Mouse (Mus musculus) urinary bladder, adult 2 months (tissue): ENCODE results near the gene Gucy2g. TPM values are rescaled to one million over a fixed set of nuclear protein-coding genes. Genes with fewer than 3 reads are reported as not detected.
"Not testable (repeated sequence)": the region's sequence is repeated elsewhere in the genome, so short reads cannot be mapped to it uniquely, and the experiment has no call there.

Experiments
- DNase-seq: peaks from one replicate; pipeline ENCODE4 v3.0.0; 2022; ENCODE audit warnings: low spot score
- polyA plus RNA-seq: library from polyadenylated mRNA; depleted of rRNA; stranded (reverse); fragments of >200 nt; gene quantifications from 2 replicates; pipeline ENCODE4 v1.2.3, GENCODE M21; 2012; rRNA removed

The Gucy2g gene
- polyA plus RNA-seq, 1 experiment = 0.14 TPM

DNA sequence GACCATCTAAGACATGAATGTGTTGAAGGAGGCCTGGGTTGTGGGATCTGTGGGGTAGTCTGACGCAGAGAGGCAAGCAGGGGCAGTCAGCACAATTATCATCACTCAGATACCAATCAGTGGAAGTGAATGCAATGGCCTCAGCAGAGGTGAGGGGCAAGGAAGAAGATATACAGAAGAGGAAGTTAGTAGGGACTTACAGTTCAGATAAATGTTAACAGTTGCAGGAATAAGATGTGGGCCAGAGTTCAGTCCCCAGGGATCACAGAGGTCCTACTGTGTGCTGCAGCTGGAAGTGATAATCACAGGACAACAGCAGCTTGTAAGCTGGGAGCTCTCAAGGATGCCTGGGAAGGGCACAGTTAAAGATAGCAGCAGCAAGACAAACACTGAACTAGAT is 76.9 kb downstream of the Gucy2g start:
- no peak for DNase-seq

DNA sequence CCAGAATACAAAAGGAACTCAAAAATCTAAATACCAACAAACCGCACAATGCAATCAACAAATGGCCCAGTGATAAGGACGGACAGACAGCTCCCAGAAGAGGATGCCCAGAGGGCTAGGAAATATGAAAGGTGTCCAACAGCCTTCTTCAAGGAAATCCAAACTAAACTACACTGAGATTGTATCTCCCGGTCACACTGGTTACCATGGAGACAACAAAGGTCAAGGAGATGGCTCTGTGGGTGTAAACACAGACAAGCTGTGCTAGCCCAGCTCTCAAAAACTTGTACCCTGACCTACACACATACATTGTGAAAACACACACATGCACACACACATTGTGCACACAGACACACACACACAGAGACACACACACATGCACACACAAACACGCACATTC is 78.8 kb downstream of the Gucy2g start:
- peak; percentile 4 for DNase-seq

DNA sequence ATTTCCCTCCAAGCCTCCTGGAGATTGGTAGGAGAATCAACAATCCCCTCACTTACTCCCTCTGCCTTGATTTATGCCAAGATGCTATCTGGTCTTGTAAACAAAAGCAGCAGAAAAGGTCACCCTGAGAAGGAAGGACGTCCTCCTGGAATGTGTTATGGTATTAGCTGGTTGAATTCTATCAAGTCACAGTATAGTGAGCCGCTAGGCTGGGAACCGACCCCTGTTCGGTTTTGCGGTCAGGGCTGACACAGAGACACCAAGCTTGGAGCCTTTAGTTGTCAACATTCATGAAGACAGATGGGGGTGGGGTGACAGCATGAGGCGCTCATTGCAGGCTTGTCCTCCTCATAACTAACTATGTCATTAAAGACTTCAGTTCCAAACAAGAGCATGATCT is 81.2 kb downstream of the Gucy2g start:
- no peak for DNase-seq

GRCm38 (mm10) chr19:55158606-55159005 is 82.4 kb downstream of the Gucy2g start:
- peak; percentile 10 for DNase-seq

- DNase-seq = no peak
These were observed 84.0 kb downstream of the Gucy2g start for GRCm38 (mm10) chr19:55157029-55157428.

DNA sequence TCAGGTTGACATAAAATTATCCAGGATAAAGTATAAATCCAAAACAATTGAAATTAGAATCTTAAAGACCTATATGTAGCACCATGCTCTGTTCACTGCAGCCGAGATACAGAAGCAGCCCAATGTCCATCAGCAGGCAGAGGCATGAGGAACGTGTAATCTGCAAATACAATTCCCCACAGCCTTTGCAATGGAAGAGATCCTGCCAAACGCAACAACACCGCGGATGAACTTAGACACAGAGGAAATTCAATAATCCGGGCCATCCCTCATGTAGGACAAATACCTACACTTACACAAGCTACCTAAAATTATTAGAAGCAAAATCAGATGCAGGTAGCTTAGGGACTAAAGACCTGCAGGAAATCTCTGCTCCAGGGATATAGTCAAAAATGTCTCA is 88.1 kb downstream of the Gucy2g start:
- no peak for DNase-seq

- DNase-seq = not testable (repeated sequence)
These were observed 88.8 kb downstream of the Gucy2g start for GRCm38 (mm10) chr19:55152274-55152673.

GRCm38 (mm10) chr19:55149646-55150045 is 91.4 kb downstream of the Gucy2g start:
- no peak for DNase-seq

GRCm38 (mm10) chr19:55148109-55148508 is 92.9 kb downstream of the Gucy2g start:
- DNase-seq = no peak

Other genes starting within 250 kb of the Gucy2g start
- gene Gpam, start 114.0 kb downstream of the Gucy2g start, polyA plus RNA-seq = 65.6 and 67.5 TPM in 2 replicates
- 0.29 and 0.50 TPM in 2 replicates for gene Tectb, start 60.5 kb downstream of the Gucy2g start, polyA plus RNA-seq
- gene Acsl5, start 10.7 kb upstream of the Gucy2g start, polyA plus RNA-seq = 47.9 and 50.6 TPM in 2 replicates
- 29.3 and 33.3 TPM in 2 replicates for gene Zdhhc6, start 74.8 kb upstream of the Gucy2g start, polyA plus RNA-seq
- 22.7 and 23.4 TPM in 2 replicates for gene Vti1a, start 75.1 kb upstream of the Gucy2g start, polyA plus RNA-seq